Mouse (Mus musculus) small intestine, adult 2 months (tissue): ENCODE data around the gene Mylpf.
"Not testable (repeated sequence)": the region's sequence is repeated elsewhere in the genome, so short reads cannot be mapped to it uniquely, and the experiment has no call there.

Experiments
- CTCF ChIP-seq: fragments of 200-500 bp; IDR thresholded peaks from 2 replicates; pipeline ENCODE4 v1.5.1; 2012; ENCODE audit warnings: low read depth, mild to moderate bottlenecking, control low read depth, inconsistent platforms, low read length, moderate library complexity, mixed read lengths; ENCODE audit not compliant: insufficient replicate concordance, insufficient read length; ENCODE audit errors: extremely low read depth
- POLR2A ChIP-seq: fragments of 200-500 bp; IDR thresholded peaks from 2 replicates; pipeline ENCODE4 v1.6.1; 2012; ENCODE audit warnings: low read depth, mild to moderate bottlenecking, control low read depth, inconsistent platforms, low read length, moderate library complexity

GRCm38 (mm10) chr7:127181724-127182123, 27.0 kb upstream of the Mylpf start:
- not testable (repeated sequence) for TF ChIP-seq CTCF, POLR2A
